Mouse (Mus musculus) liver, embryonic 13.5 days (tissue): ENCODE data around the gene Gm9964. TPM values are rescaled to one million over a fixed set of nuclear protein-coding genes. Genes with fewer than 3 reads are reported as not detected.
"Not testable (repeated sequence)": the region's sequence is repeated elsewhere in the genome, so short reads cannot be mapped to it uniquely, and the experiment has no call there.

Experiments used
- ATAC-seq: fragments of 200-750 bp; cut with Nextera tagmentation; 2 replicates; pipeline ENCODE4 v1.8.0; 2017; ENCODE audit warnings: low read depth, mild to moderate bottlenecking, moderate number of reproducible peaks, moderate library complexity
- DNase-seq: peaks from one replicate; pipeline ENCODE4 v3.0.0; 2022
- H3K27ac ChIP-seq: fragments of 300-500 bp; sonication (generic); 2 replicates; pipeline ENCODE4 v1.5.1; 2015; ENCODE audit warnings: moderate library complexity, mild to moderate bottlenecking, inconsistent platforms
- H3K27me3 ChIP-seq: fragments of 300-500 bp; sonication (generic); 2 replicates; pipeline ENCODE4 v1.6.1; 2015; ENCODE audit warnings: mild to moderate bottlenecking, inconsistent platforms
- H3K36me3 ChIP-seq: fragments of 300-500 bp; sonication (generic); 2 replicates; pipeline ENCODE4 v1.6.1; 2015; ENCODE audit warnings: mild to moderate bottlenecking, inconsistent platforms
- H3K4me1 ChIP-seq: fragments of 300-500 bp; sonication (generic); replicated peaks from 2 replicates; pipeline ENCODE4 v1.6.1; 2015; ENCODE audit warnings: inconsistent platforms
- H3K4me2 ChIP-seq: fragments of 300-500 bp; sonication (generic); 2 replicates; pipeline ENCODE4 v1.6.1; 2015; ENCODE audit warnings: inconsistent platforms, mild to moderate bottlenecking, moderate library complexity
- H3K4me3 ChIP-seq: fragments of 300-500 bp; sonication (generic); replicated peaks from 2 replicates; pipeline ENCODE4 v1.5.1; 2015; ENCODE audit warnings: mild to moderate bottlenecking, inconsistent platforms
- H3K9ac ChIP-seq: fragments of 300-500 bp; sonication (generic); 2 replicates; pipeline ENCODE4 v1.6.1; 2015; ENCODE audit warnings: mild to moderate bottlenecking, inconsistent platforms
- H3K9me3 ChIP-seq: fragments of 300-500 bp; sonication (generic); replicated peaks from 2 replicates; pipeline ENCODE4 v1.6.1; 2016; ENCODE audit warnings: inconsistent platforms
- WGBS: fragments of 180-500 bp; shearing (Covaris S2); methylation state at CpG from one replicate; pipeline ENCODE4 v1.1.7; 2015; ENCODE audit not compliant: insufficient replicate concordance; 5-methylcytosine and 5-hydroxymethylcytosine counted together
- polyA plus RNA-seq: library from polyadenylated mRNA; unstranded; fragments of >200 nt; fragmentation: Nextera tagmentation; extraction: Ambion mirVana; gene quantifications from 2 replicates; pipeline ENCODE4 v1.2.1, GENCODE M21; 2015

Gene Gm9964
- polyA plus RNA-seq, 1 experiment from 2014 or later: not detected

GRCm38 (mm10) chr11:79281396-79281795 lies 15.3 kb downstream of the Gm9964 start:
- Histone ChIP-seq H3K36me3 (no peaks in the 10 kb centered on the region), H3K4me1 (peaks cover 13% of the 10 kb centered on the region), H3K4me3 (no peak overlapping the region), H3K9ac (no peak overlapping the region), H3K27me3 (no peaks in the 10 kb centered on the region), H3K4me2 (no peak overlapping the region), H3K9me3 (no peaks in the 10 kb centered on the region), H3K27ac (no peak overlapping the region)
- DNase-seq (no peak), ATAC-seq (no peak)
- WGBS: 52% methylated on average over 5 of the region's 5 CpGs

GRCm38 (mm10) chr11:79279732-79280405 lies 16.8 kb downstream of the Gm9964 start:
- Histone ChIP-seq H3K9ac (no peak overlapping the region), H3K27me3 (no peaks in the 10 kb centered on the region), H3K9me3 (no peaks in the 10 kb centered on the region), H3K4me2 (no peak overlapping the region), H3K4me1 (0 out of 2 replicates have a peak, but pooled peaks cover 5% of the 10 kb centered on the region), H3K36me3 (no peaks in the 10 kb centered on the region), H3K27ac (no peak overlapping the region), H3K4me3 (no peak overlapping the region)
- no peak for DNase-seq
- WGBS: 54% methylated on average over 2 of the region's 2 CpGs
- ATAC-seq: no peak

DNA sequence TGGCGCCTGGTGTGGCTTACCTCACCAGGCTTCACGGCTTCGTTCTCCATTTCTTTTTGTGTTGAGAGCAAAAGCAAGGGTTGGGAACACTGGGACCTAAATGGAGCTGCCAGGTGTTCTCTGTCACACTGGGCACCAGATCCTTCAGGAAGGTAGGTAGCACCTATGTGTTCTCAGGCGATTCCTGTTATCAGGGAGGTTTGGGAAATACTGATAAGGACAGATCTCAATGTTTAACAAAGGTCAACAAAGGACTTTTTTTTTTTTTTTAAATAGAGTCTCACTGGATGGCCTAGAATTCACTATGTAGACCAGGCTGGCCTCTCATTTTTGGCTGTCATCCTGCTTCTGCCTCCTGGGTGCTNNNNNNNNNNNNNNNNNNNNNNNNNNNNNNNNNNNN lies 22.9 kb downstream of the Gm9964 start:
- Histone ChIP-seq H3K27me3 (no peaks in the 10 kb centered on the region), H3K36me3 (no peaks in the 10 kb centered on the region), H3K4me3 (no peak overlapping the region), H3K4me2 (no peak overlapping the region), H3K9me3 (no peaks in the 10 kb centered on the region), H3K4me1 (peaks cover 3% of the 10 kb centered on the region; the same call in 1 of the 2 replicates), H3K27ac (no peak overlapping the region), H3K9ac (no peak overlapping the region)
- DNase-seq: no peak
- no peak for ATAC-seq
- 57% methylated on average over 4 of the region's 4 CpGs for WGBS

DNA sequence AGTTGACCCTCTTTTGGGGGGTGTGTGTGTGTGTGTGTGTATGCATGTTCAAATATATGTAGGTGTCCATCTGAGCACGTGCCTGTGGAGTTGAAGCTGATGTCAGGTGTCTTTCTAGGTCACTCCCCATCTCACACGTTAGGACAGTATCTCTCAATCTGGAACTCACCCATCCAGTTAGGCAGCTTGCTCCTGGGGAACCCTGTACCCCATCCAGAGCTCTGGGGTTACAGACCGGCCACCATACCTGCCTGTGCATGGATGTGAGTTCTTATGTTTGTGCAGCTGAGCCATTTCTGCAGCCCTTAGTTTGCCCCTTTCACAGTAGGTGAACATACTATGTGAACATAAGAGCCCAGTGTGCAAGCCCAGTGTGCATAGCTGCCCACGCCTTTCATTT lies 23.7 kb downstream of the Gm9964 start:
- Histone ChIP-seq H3K9ac (no peak overlapping the region), H3K36me3 (no peaks in the 10 kb centered on the region), H3K4me3 (no peak overlapping the region), H3K27ac (no peak overlapping the region), H3K9me3 (no peaks in the 10 kb centered on the region), H3K4me1 (peaks cover 3% of the 10 kb centered on the region; the same call in 1 of the 2 replicates), H3K4me2 (no peak overlapping the region), H3K27me3 (no peaks in the 10 kb centered on the region)
- DNase-seq: no peak
- ATAC-seq: no peak
- 53% methylated on average over 4 of the region's 4 CpGs for WGBS

DNA sequence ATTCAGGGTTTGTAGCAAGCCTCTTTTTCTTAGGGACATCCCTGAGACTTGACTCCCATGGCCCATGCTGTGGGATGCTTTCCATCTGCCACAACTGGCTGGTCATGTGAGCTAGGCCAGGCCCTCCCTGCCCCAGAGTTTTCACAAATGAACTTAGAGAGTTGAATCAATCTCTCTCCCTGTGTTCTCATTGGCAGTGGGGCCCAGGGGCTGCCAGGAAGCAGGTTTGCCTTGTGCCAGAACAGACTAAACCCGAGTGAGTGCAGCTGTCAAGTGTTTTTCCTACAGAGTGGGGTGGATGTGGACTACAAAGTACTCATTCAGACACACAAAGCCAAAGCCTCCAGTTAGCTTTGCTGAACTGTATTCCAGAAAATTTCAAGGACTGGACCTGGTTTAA lies 29.5 kb downstream of the Gm9964 start:
- H3K4me2 ChIP-seq: no peak overlapping the region
- no peak overlapping the region for H3K4me3 ChIP-seq
- DNase-seq: no peak
- H3K36me3 ChIP-seq: no peaks in the 10 kb centered on the region
- no peak overlapping the region for H3K27ac ChIP-seq
- WGBS: 25% methylated on average over 1 of the region's 1 CpGs
- ATAC-seq: no peak
- no peaks in the 10 kb centered on the region for H3K4me1 ChIP-seq
- no peaks in the 10 kb centered on the region for H3K27me3 ChIP-seq
- H3K9ac ChIP-seq: no peak overlapping the region
- H3K9me3 ChIP-seq: no peaks in the 10 kb centered on the region

- WGBS: 57% methylated on average over 3 of the region's 3 CpGs
- no peak for ATAC-seq
- Histone ChIP-seq H3K4me1 (no peaks in the 10 kb centered on the region), H3K4me2 (no peak overlapping the region), H3K9ac (no peak overlapping the region), H3K27ac (no peak overlapping the region), H3K4me3 (no peak overlapping the region), H3K27me3 (no peaks in the 10 kb centered on the region), H3K36me3 (no peaks in the 10 kb centered on the region), H3K9me3 (no peaks in the 10 kb centered on the region)
- no peak for DNase-seq
These were observed 32.3 kb downstream of the Gm9964 start for GRCm38 (mm10) chr11:79264376-79264775.

DNA sequence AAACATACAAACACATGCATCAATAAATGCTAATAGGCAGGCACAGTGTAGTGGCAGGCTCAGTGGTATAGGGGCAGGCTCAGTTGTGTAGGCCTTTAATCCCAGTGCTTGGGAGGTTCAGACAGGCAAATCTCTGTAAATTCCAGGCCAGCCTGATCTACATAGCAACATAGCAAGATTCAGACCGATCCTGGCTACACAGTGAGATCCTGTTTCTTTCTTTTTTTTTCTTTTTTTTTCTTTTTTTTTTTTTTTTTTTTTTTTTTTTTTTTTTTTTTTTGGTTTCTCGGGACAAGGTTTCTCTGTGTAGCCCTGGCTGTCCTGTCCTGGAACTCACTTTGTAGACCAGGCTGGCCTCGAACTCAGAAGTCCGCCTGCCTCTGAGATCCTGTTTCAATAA lies 36.6 kb downstream of the Gm9964 start:
- not testable (repeated sequence) for H3K4me2 ChIP-seq, H3K9me3 ChIP-seq, ATAC-seq, H3K27ac ChIP-seq, H3K27me3 ChIP-seq, H3K9ac ChIP-seq, DNase-seq, H3K4me3 ChIP-seq, H3K36me3 ChIP-seq
- peaks cover 17% of the 10 kb centered on the region for H3K4me1 ChIP-seq
- WGBS: 67% methylated on average over 4 of the region's 4 CpGs

DNA sequence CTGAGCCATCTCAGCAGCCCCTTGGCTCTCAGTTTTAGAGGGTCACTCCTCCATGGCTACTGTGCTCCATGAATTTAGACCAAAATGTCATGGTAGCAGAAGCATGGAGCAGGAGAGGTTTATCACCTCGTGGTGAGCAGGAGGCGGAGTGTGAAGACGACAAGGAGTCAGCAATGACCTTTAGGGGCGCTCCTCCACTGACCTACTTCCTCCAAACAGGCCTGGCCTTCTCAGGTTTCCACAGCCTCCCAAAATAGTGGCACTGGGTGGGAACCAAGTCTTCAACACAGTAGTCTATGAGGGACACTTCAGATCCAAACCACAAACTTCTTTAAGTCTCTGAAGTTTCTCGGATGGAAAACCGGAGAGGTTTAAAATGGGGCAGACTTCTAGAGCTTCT lies 38.0 kb downstream of the Gm9964 start:
- ATAC-seq (no peak), DNase-seq (no peak)
- H3K27me3 ChIP-seq: no peaks in the 10 kb centered on the region
- H3K27ac ChIP-seq: no peak overlapping the region
- no peak overlapping the region for H3K4me2 ChIP-seq
- no peak overlapping the region for H3K4me3 ChIP-seq
- 63% methylated on average over 6 of the region's 6 CpGs for WGBS
- H3K4me1 ChIP-seq: peaks cover 22% of the 10 kb centered on the region
- no peak overlapping the region for H3K9ac ChIP-seq
- H3K36me3 ChIP-seq: no peaks in the 10 kb centered on the region
- H3K9me3 ChIP-seq: no peaks in the 10 kb centered on the region

GRCm38 (mm10) chr11:79254391-79255098 lies 42.2 kb downstream of the Gm9964 start, which contains the start of gene Wsb1:
Gene Wsb1, minus strand, starts transcription at chr11:79254671.
- H3K36me3 ChIP-seq: peaks cover 18% of the 10 kb centered on the region
- WGBS: 2% methylated on average over 50 of the region's 50 CpGs
- H3K4me2 ChIP-seq: peak within 1 kb of the TSS; percentile 89
- no peaks in the 10 kb centered on the region for H3K27me3 ChIP-seq
- H3K9ac ChIP-seq: peak within 1 kb of the TSS; percentile 96
- peak; percentile 86 for DNase-seq
- H3K4me3 ChIP-seq: peak within 1 kb of the TSS; percentile 94
- peak within 1 kb of the TSS; percentile 90 for H3K27ac ChIP-seq
- H3K9me3 ChIP-seq: no peaks in the 10 kb centered on the region
- H3K4me1 ChIP-seq: peaks cover 44% of the 10 kb centered on the region
- ATAC-seq: peak; percentile 84

DNA sequence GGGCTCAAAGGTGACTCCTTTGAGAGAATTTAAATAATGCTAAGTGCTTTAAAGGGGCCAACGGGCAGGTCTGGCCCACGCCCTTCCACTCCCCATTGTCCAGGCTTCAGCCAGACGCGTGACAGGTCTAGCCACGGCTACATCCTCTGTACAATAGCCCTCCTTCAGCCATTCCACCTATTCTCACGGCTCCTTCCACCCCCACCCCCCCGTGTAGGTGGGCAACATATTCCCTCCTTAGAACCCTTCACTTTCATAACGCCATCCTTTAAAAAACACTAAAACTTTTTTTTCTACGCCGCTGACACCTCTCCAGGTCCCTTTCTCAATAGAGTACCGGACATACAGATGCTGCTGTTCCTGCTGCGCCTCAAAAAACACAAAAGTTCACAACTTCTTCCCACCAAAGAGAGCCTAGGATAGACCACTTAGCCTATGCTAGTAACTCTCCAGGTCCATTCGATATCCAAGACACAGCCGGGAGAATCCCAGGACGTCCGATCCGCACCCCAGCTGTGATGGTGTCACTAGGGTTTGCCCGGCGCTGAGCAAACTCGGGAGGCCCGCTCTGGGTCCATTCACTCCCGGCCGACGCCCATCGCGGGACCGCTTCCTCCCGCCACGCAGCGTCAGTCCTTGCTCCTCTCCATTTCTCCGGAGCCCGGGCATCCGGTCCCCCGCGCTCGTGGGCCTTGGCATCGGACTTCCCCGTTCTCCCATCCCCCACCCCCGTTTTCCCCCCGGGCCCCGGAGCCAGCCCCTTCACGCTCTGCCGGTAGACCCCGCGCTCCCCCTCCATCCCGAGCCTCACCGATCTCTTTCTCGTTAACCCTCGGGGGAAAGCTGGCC lies 42.9 kb downstream of the Gm9964 start:
- peak overlapping the region; percentile 89 for H3K4me2 ChIP-seq
- no peaks in the 10 kb centered on the region for H3K27me3 ChIP-seq
- H3K9ac ChIP-seq: peak overlapping the region; percentile 96
- peak overlapping the region; percentile 94 for H3K4me3 ChIP-seq
- peak; percentile 46 for DNase-seq
- peak; percentile 81 for ATAC-seq
- H3K36me3 ChIP-seq: peaks cover 24% of the 10 kb centered on the region
- H3K9me3 ChIP-seq: no peaks in the 10 kb centered on the region
- under 1% methylated on average over 49 of the region's 49 CpGs for WGBS
- H3K4me1 ChIP-seq: peaks cover 44% of the 10 kb centered on the region
- H3K27ac ChIP-seq: peak overlapping the region; percentile 90

- Histone ChIP-seq H3K9me3 (no peaks in the 10 kb centered on the region), H3K4me2 (peak overlapping the region; percentile 89), H3K9ac (peak overlapping the region; percentile 96), H3K27me3 (no peaks in the 10 kb centered on the region), H3K4me1 (peaks cover 41% of the 10 kb centered on the region), H3K4me3 (peak overlapping the region; percentile 94), H3K27ac (peak overlapping the region; percentile 90), H3K36me3 (peaks cover 29% of the 10 kb centered on the region)
- ATAC-seq (no peak), DNase-seq (no peak)
- 15% methylated on average over 6 of the region's 6 CpGs for WGBS
These were observed 43.7 kb downstream of the Gm9964 start for GRCm38 (mm10) chr11:79252881-79253541.
